Mouse (Mus musculus): ENCODE measurements at regions not wholly inside any gene's neighbourhood (a gene's known extent, or its start where the extent isn't known, plus 50 kb on each side); places are given as distances from the start of the nearest gene placed in this dataset.
A peak's percentile ranks its signal among the peaks of the same experiment; 100 is the strongest.

DNA sequence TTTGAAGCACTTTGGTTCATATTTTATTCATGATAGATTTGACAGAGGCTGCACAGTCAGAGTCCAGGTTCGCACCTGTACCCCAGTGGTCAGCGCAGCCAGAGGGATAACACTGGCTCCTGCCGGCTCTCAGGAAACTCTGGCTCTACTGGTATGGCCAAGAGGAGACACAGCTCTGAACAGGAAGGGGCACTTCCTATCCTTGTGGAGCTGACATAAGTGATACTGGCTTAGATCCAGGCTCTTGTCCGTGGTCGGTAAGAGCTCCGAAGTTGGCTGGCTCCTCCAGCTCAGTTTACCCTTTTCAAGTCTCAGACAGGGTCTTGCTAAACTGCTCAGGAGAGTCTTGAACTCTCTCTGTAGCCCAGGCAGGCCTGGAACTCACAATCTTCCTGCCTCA, 113.6 kb upstream of the Med13l start:
- no peaks in the 10 kb centered on the region for H3K36me3 ChIP-seq (ENCODE audit: insufficient read depth, low read length)
- H3K4me3 ChIP-seq (replicated peaks; ENCODE audit: low read depth, low read length) = no peak overlapping the region
- DNase-seq (ENCODE audit: low spot score) (no peak), ATAC-seq (replicated peaks; ENCODE audit: low FRiP score, low read depth) (no peak)
- no peak overlapping the region for H3K9ac ChIP-seq (ENCODE audit: low read depth, low read length)
- no peaks in the 10 kb centered on the region for H3K4me1 ChIP-seq (replicated peaks; ENCODE audit: insufficient read depth, low read length)
- no peak for TF ChIP-seq CTCF (IDR thresholded peaks at IDR 0.05; ENCODE audit: low read depth)
- 68% methylated on average over 6 of the region's 6 CpGs for WGBS
- no peaks in the 10 kb centered on the region for H3K9me3 ChIP-seq (replicated peaks; ENCODE audit: low read length)
- no peak overlapping the region for H3K27ac ChIP-seq
- no peaks in the 10 kb centered on the region for H3K27me3 ChIP-seq (ENCODE audit: insufficient read depth, low read length)
- no peak overlapping the region for H3K4me2 ChIP-seq (ENCODE audit: low read length)

- no peaks in the 10 kb centered on the region for H3K36me3 ChIP-seq (ENCODE audit: insufficient read depth, low read length)
- no peak for TF ChIP-seq CTCF (IDR thresholded peaks at IDR 0.05; ENCODE audit: low read depth)
- no peaks in the 10 kb centered on the region for H3K4me1 ChIP-seq (replicated peaks; ENCODE audit: insufficient read depth, low read length)
- H3K4me2 ChIP-seq (ENCODE audit: low read length) = no peak overlapping the region
- H3K27ac ChIP-seq = no peak overlapping the region
- H3K4me3 ChIP-seq (replicated peaks; ENCODE audit: low read depth, low read length) = no peak overlapping the region
- ATAC-seq (replicated peaks; ENCODE audit: low FRiP score, low read depth) (no peak), DNase-seq (ENCODE audit: low spot score) (no peak)
- H3K9me3 ChIP-seq (replicated peaks; ENCODE audit: low read length) = no peaks in the 10 kb centered on the region
- no peaks in the 10 kb centered on the region for H3K27me3 ChIP-seq (ENCODE audit: insufficient read depth, low read length)
- WGBS = 77% methylated on average over 5 of the region's 5 CpGs
- H3K9ac ChIP-seq (ENCODE audit: low read depth, low read length) = no peak overlapping the region
Measured at GRCm38 (mm10) chr5:118447366-118447765, 113.1 kb upstream of the Med13l start.

GRCm38 (mm10) chr5:118448884-118449515, 111.5 kb upstream of the Med13l start:
- no peaks in the 10 kb centered on the region for H3K36me3 ChIP-seq (ENCODE audit: insufficient read depth, low read length)
- ATAC-seq (replicated peaks; ENCODE audit: low FRiP score, low read depth) (no peak), DNase-seq (ENCODE audit: low spot score) (peak; percentile 23)
- TF ChIP-seq CTCF (IDR thresholded peaks at IDR 0.05; ENCODE audit: low read depth) = no peak
- no peaks in the 10 kb centered on the region for H3K4me1 ChIP-seq (replicated peaks; ENCODE audit: insufficient read depth, low read length)
- no peak overlapping the region for H3K4me2 ChIP-seq (ENCODE audit: low read length)
- no peaks in the 10 kb centered on the region for H3K27me3 ChIP-seq (ENCODE audit: insufficient read depth, low read length)
- WGBS = 47% methylated on average over 4 of the region's 4 CpGs
- H3K4me3 ChIP-seq (replicated peaks; ENCODE audit: low read depth, low read length) = no peak overlapping the region
- no peaks in the 10 kb centered on the region for H3K9me3 ChIP-seq (replicated peaks; ENCODE audit: low read length)
- H3K9ac ChIP-seq (ENCODE audit: low read depth, low read length) = no peak overlapping the region
- H3K27ac ChIP-seq = no peak overlapping the region

GRCm38 (mm10) chr5:118449893-118450292, 110.6 kb upstream of the Med13l start:
- TF ChIP-seq CTCF (IDR thresholded peaks at IDR 0.05; ENCODE audit: low read depth) = no peak
- Histone ChIP-seq H3K36me3 (ENCODE audit: insufficient read depth, low read length) (no peaks in the 10 kb centered on the region), H3K27me3 (ENCODE audit: insufficient read depth, low read length) (no peaks in the 10 kb centered on the region), H3K9me3 (replicated peaks; ENCODE audit: low read length) (no peaks in the 10 kb centered on the region), H3K4me1 (replicated peaks; ENCODE audit: insufficient read depth, low read length) (no peaks in the 10 kb centered on the region), H3K27ac (no peak overlapping the region), H3K9ac (ENCODE audit: low read depth, low read length) (no peak overlapping the region), H3K4me2 (ENCODE audit: low read length) (no peak overlapping the region), H3K4me3 (replicated peaks; ENCODE audit: low read depth, low read length) (no peak overlapping the region)
- DNase-seq (ENCODE audit: low spot score) (no peak), ATAC-seq (replicated peaks; ENCODE audit: low FRiP score, low read depth) (no peak)
- WGBS = 91% methylated on average over 4 of the region's 4 CpGs

- no peak overlapping the region for H3K9ac ChIP-seq (ENCODE audit: low read depth, low read length)
- WGBS = 53% methylated on average over 2 of the region's 2 CpGs
- ATAC-seq (replicated peaks; ENCODE audit: low FRiP score, low read depth) (0 out of 2 replicates have a peak, but pooled peaks have one; percentile 17), DNase-seq (ENCODE audit: low spot score) (no peak)
- no peaks in the 10 kb centered on the region for H3K36me3 ChIP-seq (ENCODE audit: insufficient read depth, low read length)
- no peaks in the 10 kb centered on the region for H3K9me3 ChIP-seq (replicated peaks; ENCODE audit: low read length)
- no peak overlapping the region for H3K27ac ChIP-seq
- H3K4me1 ChIP-seq (replicated peaks; ENCODE audit: insufficient read depth, low read length) = no peaks in the 10 kb centered on the region
- H3K4me3 ChIP-seq (replicated peaks; ENCODE audit: low read depth, low read length) = no peak overlapping the region
- TF ChIP-seq CTCF (IDR thresholded peaks at IDR 0.05; ENCODE audit: low read depth) = no peak
- no peak overlapping the region for H3K4me2 ChIP-seq (ENCODE audit: low read length)
- no peaks in the 10 kb centered on the region for H3K27me3 ChIP-seq (ENCODE audit: insufficient read depth, low read length)
Measured at GRCm38 (mm10) chr5:118452052-118452451, 108.4 kb upstream of the Med13l start.

DNA sequence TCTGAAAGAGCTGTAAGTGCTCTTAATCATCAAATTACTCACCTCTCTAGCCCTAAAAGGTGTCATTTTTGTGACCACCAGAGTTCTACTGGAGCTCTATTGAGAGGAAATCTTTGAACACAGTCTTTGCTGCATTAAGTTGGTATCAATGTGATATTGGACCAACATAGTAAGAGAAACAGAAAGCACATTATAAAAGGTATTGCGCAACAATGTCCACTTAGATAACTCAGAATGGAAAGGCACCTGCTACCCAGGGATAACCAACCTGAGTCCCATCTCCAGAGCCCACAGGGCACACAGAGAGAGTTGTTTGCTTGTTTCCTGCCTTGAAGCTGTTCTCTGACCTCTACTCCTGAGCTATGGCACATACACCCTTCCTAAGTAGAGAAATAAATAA, 106.4 kb upstream of the Med13l start:
- H3K9ac ChIP-seq (ENCODE audit: low read depth, low read length) = no peak overlapping the region
- H3K36me3 ChIP-seq (ENCODE audit: insufficient read depth, low read length) = no peaks in the 10 kb centered on the region
- DNase-seq (ENCODE audit: low spot score) (no peak), ATAC-seq (replicated peaks; ENCODE audit: low FRiP score, low read depth) (no peak)
- no peaks in the 10 kb centered on the region for H3K4me1 ChIP-seq (replicated peaks; ENCODE audit: insufficient read depth, low read length)
- H3K27ac ChIP-seq = no peak overlapping the region
- H3K9me3 ChIP-seq (replicated peaks; ENCODE audit: low read length) = no peaks in the 10 kb centered on the region
- no peak overlapping the region for H3K4me3 ChIP-seq (replicated peaks; ENCODE audit: low read depth, low read length)
- TF ChIP-seq CTCF (IDR thresholded peaks at IDR 0.05; ENCODE audit: low read depth) = no peak
- H3K4me2 ChIP-seq (ENCODE audit: low read length) = no peak overlapping the region
- 100% methylated on average over 1 of the region's 1 CpGs for WGBS
- H3K27me3 ChIP-seq (ENCODE audit: insufficient read depth, low read length) = no peaks in the 10 kb centered on the region

Data from kidney, postnatal 0 days (tissue).